Mouse (Mus musculus): Measurements from ENCODE around the gene Prepl. TPM values are rescaled to one million over a fixed set of nuclear protein-coding genes. Genes with fewer than 3 reads are reported as not detected.

Prepl gene
- total RNA-seq, 2 experiments from 2014 or later, result 202 to 216 TPM

- intact Hi-C loops (cut with DNase I), result no loop called here
- no peak for DNase-seq
Measured at GRCm38 (mm10) chr17:85071088-85071775, 18.8 kb downstream of the Prepl start.

- intact Hi-C loops (cut with DNase I), result no loop called here
- DNase-seq, result no peak
Measured at GRCm38 (mm10) chr17:85070658-85071057, 19.4 kb downstream of the Prepl start.

GRCm38 (mm10) chr17:85067331-85067730 is 22.7 kb downstream of the Prepl start:
- peak; percentile 10 for DNase-seq
- intact Hi-C loops (cut with DNase I), result no loop called here

GRCm38 (mm10) chr17:85063560-85063959 is 26.5 kb downstream of the Prepl start:
- DNase-seq, result no peak
- intact Hi-C loops (cut with DNase I), result no loop called here

- intact Hi-C loops (cut with DNase I), result no loop called here
- no peak for DNase-seq
Measured at GRCm38 (mm10) chr17:85059136-85059535, 30.9 kb downstream of the Prepl start.

GRCm38 (mm10) chr17:85058276-85058675 is 31.8 kb downstream of the Prepl start:
- no peak for DNase-seq
- intact Hi-C loops (cut with DNase I), result no loop called here

- no peak for DNase-seq
- intact Hi-C loops (cut with DNase I), result no loop called here
Measured at GRCm38 (mm10) chr17:85048379-85048778, 41.7 kb downstream of the Prepl start.

GRCm38 (mm10) chr17:85045160-85045559 is 44.9 kb downstream of the Prepl start:
- intact Hi-C loops (cut with DNase I), result no loop called here
- no peak for DNase-seq

- no peak for DNase-seq
- intact Hi-C loops (cut with DNase I), result no loop called here
Measured at GRCm38 (mm10) chr17:85044466-85044865, 45.6 kb downstream of the Prepl start.

GRCm38 (mm10) chr17:85043404-85043816 is 46.6 kb downstream of the Prepl start:
- intact Hi-C loops (cut with DNase I), result no loop called here

GRCm38 (mm10) chr17:85042419-85042818 is 47.6 kb downstream of the Prepl start:
- intact Hi-C loops (cut with DNase I), result no loop called here

More at GRCm38 (mm10) chr17:85043404-85043816, 46.6 kb downstream of the Prepl start:
- DNase-seq, result no peak

GRCm38 (mm10) chr17:85040913-85041312 is 49.1 kb downstream of the Prepl start:
- DNase-seq, result no peak
- intact Hi-C loops (cut with DNase I), result no loop called here

More at GRCm38 (mm10) chr17:85042419-85042818, 47.6 kb downstream of the Prepl start:
- no peak for DNase-seq

- intact Hi-C loops (cut with DNase I), result no loop called here
- no peak for DNase-seq
Measured at GRCm38 (mm10) chr17:85038761-85039160, 51.3 kb downstream of the Prepl start.

- intact Hi-C loops (cut with DNase I), result no loop called here
- no peak for DNase-seq
Measured at GRCm38 (mm10) chr17:85038311-85038710, 51.7 kb downstream of the Prepl start.

- intact Hi-C loops (cut with DNase I), result no loop called here
- no peak for DNase-seq
Measured at GRCm38 (mm10) chr17:85037855-85038254, 52.2 kb downstream of the Prepl start.

GRCm38 (mm10) chr17:85034068-85034467 is 56.0 kb downstream of the Prepl start:
- intact Hi-C loops (cut with DNase I), result no loop called here
- DNase-seq, result peak; percentile 20

- intact Hi-C loops (cut with DNase I), result no loop called here
Measured at GRCm38 (mm10) chr17:85033087-85033486, 57.0 kb downstream of the Prepl start.

GRCm38 (mm10) chr17:85030651-85031050 is 59.4 kb downstream of the Prepl start:
- DNase-seq, result no peak
- intact Hi-C loops (cut with DNase I), result no loop called here

More at GRCm38 (mm10) chr17:85033087-85033486, 57.0 kb downstream of the Prepl start:
- no peak for DNase-seq

GRCm38 (mm10) chr17:85028797-85029196 is 61.2 kb downstream of the Prepl start:
- no peak for DNase-seq
- intact Hi-C loops (cut with DNase I), result no loop called here

- DNase-seq, result no peak
- intact Hi-C loops (cut with DNase I), result no loop called here
Measured at GRCm38 (mm10) chr17:85028093-85028739, 61.8 kb downstream of the Prepl start, which contains the start of gene Slc3a1. Slc3a1 (plus strand) TSS chr17:85028376.

- no peak for DNase-seq
- intact Hi-C loops (cut with DNase I), result no loop called here
Measured at GRCm38 (mm10) chr17:85027247-85027646, 62.8 kb downstream of the Prepl start.

GRCm38 (mm10) chr17:85026436-85026835 is 63.6 kb downstream of the Prepl start:
- no peak for DNase-seq
- intact Hi-C loops (cut with DNase I), result no loop called here
